Mouse (Mus musculus) heart, adult 2 months (tissue): ENCODE measurements at regions not wholly inside any gene's neighbourhood (a gene's known extent, or its start where the extent isn't known, plus 50 kb on each side); places are given as distances from the start of the nearest gene placed in this dataset.

ENCODE experiments used
- CTCF ChIP-seq: fragments of 200-600 bp; IDR thresholded peaks from 2 replicates; pipeline ENCODE4 v1.8.1; 2022; ENCODE audit warnings: antibody characterized with exemption, mild to moderate bottlenecking, moderate library complexity
- EP300 ChIP-seq: fragments of 200-500 bp; IDR thresholded peaks from 2 replicates; pipeline ENCODE4 v1.6.1; 2011; ENCODE audit warnings: low read depth, low read length, control low read depth; ENCODE audit not compliant: insufficient read depth
- POLR2A ChIP-seq: fragments of 200-500 bp; IDR thresholded peaks from 2 replicates; pipeline ENCODE4 v1.6.1; 2011; ENCODE audit warnings: mild to moderate bottlenecking, low read depth, low read length, control low read depth; ENCODE audit not compliant: insufficient read depth

DNA sequence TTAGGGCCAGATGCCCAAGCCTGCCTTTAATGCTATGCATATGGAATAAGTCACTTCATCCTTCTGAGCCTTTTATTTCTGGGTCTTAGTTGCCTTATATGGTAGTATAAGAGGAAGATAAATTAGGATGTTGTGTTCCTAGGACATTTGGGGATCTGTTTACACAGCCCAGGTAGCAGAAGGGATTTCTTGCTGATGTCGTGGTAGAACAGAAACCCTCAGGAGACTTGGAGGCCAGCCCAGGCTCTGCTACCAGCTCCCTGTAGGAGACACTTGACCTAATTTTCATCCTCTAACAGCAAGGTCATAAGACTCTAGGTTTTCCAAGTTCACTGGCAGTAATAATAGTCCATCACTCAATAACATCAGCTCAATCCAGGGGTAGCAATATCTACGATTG lies 399.7 kb downstream of the Tns1 start:
- no peak for TF ChIP-seq CTCF
- no peak for TF ChIP-seq POLR2A
- no peak for TF ChIP-seq EP300
